Mouse (Mus musculus) bone marrow macrophage, adult 2 months (primary cell): ENCODE results near the gene Gm6904.
"Not testable (repeated sequence)": the region's sequence is repeated elsewhere in the genome, so short reads cannot be mapped to it uniquely, and the experiment has no call there.

Source experiments
- CTCF ChIP-seq: IDR thresholded peaks from 2 replicates; pipeline ENCODE4 v1.5.1; 2012; ENCODE audit warnings: low read depth, mild to moderate bottlenecking, low read length, moderate library complexity
- POLR2A ChIP-seq: IDR thresholded peaks from 2 replicates; pipeline ENCODE4 v1.6.1; 2012; ENCODE audit warnings: mild to moderate bottlenecking, low read depth, low read length, borderline replicate concordance

DNA sequence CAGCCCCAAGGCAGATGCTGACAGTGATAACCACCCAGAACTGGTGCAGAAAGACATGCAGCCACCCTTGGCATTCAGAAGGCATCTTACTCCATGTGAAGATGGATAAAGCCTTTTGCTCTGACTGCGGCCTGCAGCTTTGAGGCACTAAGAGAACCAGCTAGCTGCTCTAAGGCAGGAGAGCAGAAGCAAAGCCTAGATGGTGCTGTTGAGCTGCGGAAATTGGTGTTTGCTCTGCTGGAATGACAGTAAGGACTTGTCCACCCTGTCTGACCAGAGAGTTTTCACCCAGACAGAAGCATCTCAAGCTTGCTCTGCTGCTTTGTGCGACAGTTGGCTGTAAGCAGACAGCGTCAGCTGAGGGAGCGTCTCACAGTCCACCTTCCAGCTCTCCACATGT lies 9.7 kb downstream of the Gm6904 start:
- TF ChIP-seq CTCF, POLR2A: not testable (repeated sequence)
